Mouse (Mus musculus): Measurements from ENCODE around the gene Gimap4. TPM values are rescaled to one million over a fixed set of nuclear protein-coding genes. Genes with fewer than 3 reads are reported as not detected.

The Gimap4 gene
- total and polyA plus RNA-seq, 3 experiments: 0.12 to 0.25 TPM; not detected in 1

DNA sequence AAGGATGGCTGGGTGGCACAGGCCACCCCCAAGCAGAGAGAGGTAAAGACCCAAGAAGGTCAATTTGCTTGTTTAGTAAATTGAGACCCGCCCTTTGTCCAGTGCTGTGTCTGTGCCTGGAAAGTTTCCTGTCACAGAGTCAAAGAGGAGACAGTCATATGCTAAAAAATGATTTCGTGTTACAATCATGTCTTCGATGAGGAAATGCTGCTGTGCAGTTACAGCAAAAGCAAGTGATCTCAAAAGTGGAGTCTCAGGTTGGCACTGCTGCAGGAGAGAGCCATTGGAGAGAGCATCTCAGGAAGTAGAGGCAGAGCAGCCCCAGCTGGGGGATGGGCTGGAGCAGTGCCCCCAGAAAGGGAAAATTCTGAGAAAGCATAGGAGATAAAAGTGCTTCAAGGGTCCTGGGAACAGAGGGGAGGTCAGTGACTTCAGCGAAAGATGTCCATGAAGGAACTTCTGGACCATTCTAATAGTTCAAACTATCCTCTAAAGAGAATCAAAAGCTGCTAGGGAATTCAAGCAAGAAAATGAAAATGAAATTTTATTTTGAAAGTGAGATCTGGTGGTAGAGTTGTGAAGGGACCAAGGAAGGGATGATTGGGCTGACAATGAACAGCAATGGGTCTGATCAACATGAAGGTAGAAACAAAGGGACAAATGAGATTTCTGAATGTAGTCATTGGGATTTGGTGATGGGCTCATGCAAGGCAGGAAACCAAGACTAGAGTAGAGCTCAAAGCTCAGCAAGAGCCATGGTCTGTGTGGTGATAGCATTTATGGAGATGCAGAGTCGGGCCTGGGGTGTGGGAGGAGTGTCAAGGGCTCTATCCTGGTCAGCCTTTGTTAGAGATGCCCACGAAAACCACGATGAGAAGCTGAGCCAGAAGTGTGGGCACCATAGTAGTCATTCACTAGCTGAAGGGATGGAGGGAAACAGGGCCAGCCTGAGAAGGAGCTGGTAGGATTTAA is 1.6 kb downstream of the Gimap4 start:
- H3K36me3 ChIP-seq (ENCODE audit: control insufficient read depth in 1 of 2, insufficient read depth in 2 of 2, low read length in 2 of 2): no peaks in the 10 kb centered on the region
- H3K27me3 ChIP-seq (ENCODE audit: control insufficient read depth in 1 of 2, insufficient read depth in 2 of 2, low read length in 2 of 2): peaks cover 0 to 1% of the 10 kb centered on the region in 2 experiments; a peak in 1 of 4 replicates
- H3K9ac ChIP-seq (ENCODE audit: control insufficient read depth, low read depth, low read length, poor library complexity, severe bottlenecking): no peak overlapping the region
- no peaks in the 10 kb centered on the region for H3K4me1 ChIP-seq (ENCODE audit: control insufficient read depth in 1 of 2, insufficient read depth in 2 of 2, low read length in 2 of 2)
- H3K4me3 ChIP-seq (ENCODE audit: control insufficient read depth in 1 of 2, insufficient read depth in 1 of 2, low read depth in 2 of 2, low read length in 2 of 2): no peak overlapping the region
- H3K9me3 ChIP-seq (replicated peaks; ENCODE audit: insufficient read depth, low read length): no peaks in the 10 kb centered on the region
- TF ChIP-seq ZKSCAN1 (IDR thresholded peaks at IDR 0.05; ENCODE audit: low read depth, low read length) (no peak), TBP (IDR thresholded peaks at IDR 0.05; ENCODE audit: low read depth, low read length) (no peak)
- H3K79me2 ChIP-seq (ENCODE audit: control insufficient read depth, insufficient read depth, low read length, poor library complexity): no peaks in the 10 kb centered on the region
- no peak overlapping the region for H3K27ac ChIP-seq (ENCODE audit: control insufficient read depth, low read depth, low read length)
- DNase-seq (ENCODE audit: low read depth, low spot score): no peak

DNA sequence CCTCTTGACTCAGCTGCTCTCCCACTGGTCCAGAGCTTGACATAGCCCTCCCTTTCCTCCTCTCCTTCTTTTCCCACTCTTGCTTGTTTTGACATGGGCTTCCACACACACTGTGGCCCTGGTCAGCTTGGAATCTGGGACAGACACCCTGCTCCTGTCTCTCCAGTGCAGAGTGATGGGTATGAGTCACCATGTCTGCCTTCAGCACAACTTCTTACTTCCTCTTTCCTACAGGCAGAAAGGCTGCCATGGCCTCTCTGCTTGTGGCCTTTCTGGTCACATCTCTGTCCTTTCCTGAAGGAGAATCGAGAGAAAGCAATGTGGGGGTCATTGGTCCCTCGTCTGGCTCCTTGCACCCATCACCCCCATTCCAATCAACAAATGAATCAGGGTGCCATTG is 2.7 kb downstream of the Gimap4 start:
- no peak overlapping the region for H3K9ac ChIP-seq (ENCODE audit: control insufficient read depth, low read depth, low read length, poor library complexity, severe bottlenecking)
- TF ChIP-seq HCFC1 (IDR thresholded peaks at IDR 0.05; ENCODE audit: low read depth, low read length) (no peak), MYC (IDR thresholded peaks at IDR 0.05; ENCODE audit: low read depth, low read length) (no peak), ETS1 (IDR thresholded peaks at IDR 0.05; ENCODE audit: low read depth, low read length) (no peak), POLR2A (IDR thresholded peaks at IDR 0.05; ENCODE audit: control insufficient read depth in 1 of 2, insufficient read depth in 1 of 2, low read depth in 1 of 2, low read length in 2 of 2, poor library complexity in 1 of 2) (no peak), KAT2A (conservative IDR thresholded peaks at IDR 0.05; ENCODE audit: low read depth, low read length) (no peak), ZC3H11A (IDR thresholded peaks at IDR 0.05; ENCODE audit: low read depth, low read length) (no peak), TBP (IDR thresholded peaks at IDR 0.05; ENCODE audit: low read depth, low read length) (no peak), CTCF (IDR thresholded peaks at IDR 0.05 in 2 of 3, conservative IDR thresholded peaks at IDR 0.05 in 1 of 3; ENCODE audit: control insufficient read depth in 1 of 3, insufficient read depth in 1 of 3, low read depth in 2 of 3, low read length in 3 of 3, poor library complexity in 1 of 3, severe bottlenecking in 1 of 3) (no peak), RAD21 (IDR thresholded peaks at IDR 0.05; ENCODE audit: low read depth, low read length) (no peak), TAL1 (IDR thresholded peaks at IDR 0.05; ENCODE audit: low read length) (no peak), NELFE (IDR thresholded peaks at IDR 0.05; ENCODE audit: low read depth, low read length) (no peak), USF2 (IDR thresholded peaks at IDR 0.05; ENCODE audit: borderline replicate concordance in 1 of 2, insufficient read depth in 1 of 2, low read depth in 1 of 2, low read length in 2 of 2) (no peak), ZMIZ1 (IDR thresholded peaks at IDR 0.05; ENCODE audit: low read depth, low read length) (no peak), GABPA (IDR thresholded peaks at IDR 0.05; ENCODE audit: low read depth, low read length) (no peak), ZNF384 (IDR thresholded peaks at IDR 0.05; ENCODE audit: low read depth, low read length) (no peak), EP300 (IDR thresholded peaks at IDR 0.05; ENCODE audit: low read depth in 1 of 2, low read length in 2 of 2) (no peak), GATA1 (IDR thresholded peaks at IDR 0.05; ENCODE audit: low read depth, low read length) (no peak), MAX (IDR thresholded peaks at IDR 0.05; ENCODE audit: low read length) (no peak)
- no peak overlapping the region for H3K27ac ChIP-seq (ENCODE audit: control insufficient read depth, low read depth, low read length)
- H3K36me3 ChIP-seq (ENCODE audit: control insufficient read depth in 1 of 2, insufficient read depth in 2 of 2, low read length in 2 of 2): no peaks in the 10 kb centered on the region
- no peaks in the 10 kb centered on the region for H3K9me3 ChIP-seq (replicated peaks; ENCODE audit: insufficient read depth, low read length)
- no peak overlapping the region for H3K4me3 ChIP-seq (ENCODE audit: control insufficient read depth in 1 of 2, insufficient read depth in 1 of 2, low read depth in 2 of 2, low read length in 2 of 2)
- H3K4me1 ChIP-seq (ENCODE audit: control insufficient read depth in 1 of 2, insufficient read depth in 2 of 2, low read length in 2 of 2): no peaks in the 10 kb centered on the region
- H3K27me3 ChIP-seq (ENCODE audit: control insufficient read depth in 1 of 2, insufficient read depth in 2 of 2, low read length in 2 of 2): peaks cover 0 to 1% of the 10 kb centered on the region in 2 experiments; a peak in 1 of 4 replicates
- no peaks in the 10 kb centered on the region for H3K79me2 ChIP-seq (ENCODE audit: control insufficient read depth, insufficient read depth, low read length, poor library complexity)
- DNase-seq (ENCODE audit: low read depth, low spot score): peak; percentile 39

All from MEL (cell line).